Mouse (Mus musculus) embryonic fibroblast, embryonic 13.5 days (primary cell): ENCODE data around the gene Cryba4.

Experiments
- CTCF ChIP-seq: IDR thresholded peaks from 2 replicates; pipeline ENCODE4 v1.5.1; 2011; ENCODE audit warnings: mild to moderate bottlenecking, control low read depth, low read length, moderate library complexity, borderline replicate concordance; ENCODE audit not compliant: insufficient read depth
- POLR2A ChIP-seq: IDR thresholded peaks from 2 replicates; pipeline ENCODE4 v1.6.1; 2011; ENCODE audit warnings: low read depth, mild to moderate bottlenecking, control low read depth, low read length, moderate library complexity

GRCm38 (mm10) chr5:112237866-112238570 is 14.3 kb downstream of the Cryba4 start:
- TF ChIP-seq POLR2A = no peak
- TF ChIP-seq CTCF = no peak
